Mouse (Mus musculus) MEL (cell line): ENCODE results near the gene Wscd1.

Source experiments
- CTCF ChIP-seq, 3 experiments: IDR thresholded peaks in 2 of 3; conservative IDR thresholded peaks in 1 of 3; 2 replicates each; pipeline ENCODE4 v1.5.1; 2011 to 2012; ENCODE audit warnings: low read length in 3 of 3, low read depth in 2 of 3, mild to moderate bottlenecking in 2 of 3, improper control_type of control experiment in 1 of 3, inconsistent platforms in 1 of 3, mixed read lengths in 1 of 3, moderate library complexity in 1 of 3; ENCODE audit not compliant: control insufficient read depth in 1 of 3, insufficient read depth in 1 of 3, poor library complexity in 1 of 3, severe bottlenecking in 1 of 3
- E2F4 ChIP-seq: IDR thresholded peaks from 2 replicates; pipeline ENCODE4 v1.6.1; 2011; ENCODE audit warnings: low read depth, low read length, improper control_type of control experiment, borderline replicate concordance
- EP300 ChIP-seq, 2 experiments: IDR thresholded peaks; 2 replicates each; pipeline ENCODE4 v1.6.1; 2011; ENCODE audit warnings: improper control_type of control experiment in 2 of 2, low read length in 2 of 2, low read depth in 1 of 2, mild to moderate bottlenecking in 1 of 2
- GATA1 ChIP-seq: IDR thresholded peaks from 2 replicates; pipeline ENCODE4 v1.6.1; 2011; ENCODE audit warnings: low read depth, low read length, improper control_type of control experiment
- MXI1 ChIP-seq: IDR thresholded peaks from 2 replicates; pipeline ENCODE4 v1.6.1; 2011; ENCODE audit warnings: mild to moderate bottlenecking, low read depth, low read length, improper control_type of control experiment
- USF2 ChIP-seq, 2 experiments: IDR thresholded peaks; 2 replicates each; pipeline ENCODE4 v1.6.1; 2011 to 2012; ENCODE audit warnings: improper control_type of control experiment in 2 of 2, low read length in 2 of 2, borderline replicate concordance in 1 of 2, inconsistent platforms in 1 of 2, low read depth in 1 of 2, mild to moderate bottlenecking in 1 of 2; ENCODE audit not compliant: insufficient read depth in 1 of 2

GRCm38 (mm10) chr11:71817341-71817740 is 67.6 kb downstream of the Wscd1 start:
- TF ChIP-seq CTCF (IDR thresholded peaks at IDR 0.05 in 2 of 3, conservative IDR thresholded peaks at IDR 0.05 in 1 of 3; ENCODE audit: control insufficient read depth in 1 of 3, insufficient read depth in 1 of 3, low read depth in 2 of 3, low read length in 3 of 3, poor library complexity in 1 of 3, severe bottlenecking in 1 of 3) (no peak), MXI1 (no peak), EP300 (IDR thresholded peaks at IDR 0.05; ENCODE audit: low read depth in 1 of 2, low read length in 2 of 2) (no peak), E2F4 (no peak), GATA1 (no peak), USF2 (IDR thresholded peaks at IDR 0.05; ENCODE audit: borderline replicate concordance in 1 of 2, insufficient read depth in 1 of 2, low read depth in 1 of 2, low read length in 2 of 2) (no peak)
